Mouse (Mus musculus) v-Abl transformed pro-B cells (cell line): ENCODE data around the gene Cyp2d26.

ENCODE experiments used
- in situ Hi-C, 2 experiments: fragments of 400-800 bp; cut with MboI; formaldehyde crosslinking; loops; one replicate each; pipeline ENCODE4 v1.15.1; 2025; ENCODE audit not compliant: unreplicated experiment in 2 of 2

The Cyp2d26 gene

DNA sequence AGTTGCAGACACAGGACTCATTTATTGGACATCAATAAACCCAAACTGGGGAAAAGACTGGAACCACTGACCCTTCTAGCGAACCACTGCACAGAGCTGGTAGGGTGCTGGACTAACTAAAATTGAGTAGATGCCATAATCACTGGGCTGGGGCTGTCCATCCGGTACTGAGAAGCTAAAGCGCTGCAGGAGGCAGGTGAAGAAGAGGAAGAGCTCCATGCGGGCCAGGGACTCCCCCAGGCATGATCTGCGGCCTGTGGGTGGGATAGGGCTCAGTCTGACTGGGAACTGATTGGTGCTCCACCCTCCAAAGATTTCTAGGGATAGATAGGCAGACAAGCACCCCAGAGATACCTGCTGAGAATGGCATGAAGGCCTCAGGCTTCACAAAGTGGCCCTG lies 16.2 kb downstream of the Cyp2d26 start:
- in situ Hi-C loops, result loop anchor here in 1 of 2 experiments (25.0 kb wide), 1 partner anchor 491 kb away; the partner anchor contains the start of gene Wbp2nl

- in situ Hi-C loops, result no loop called here
These were observed 28.2 kb downstream of the Cyp2d26 start for GRCm38 (mm10) chr15:82765943-82766342.

- in situ Hi-C loops, result no loop called here
These were observed 29.2 kb downstream of the Cyp2d26 start for GRCm38 (mm10) chr15:82764881-82765280.

DNA sequence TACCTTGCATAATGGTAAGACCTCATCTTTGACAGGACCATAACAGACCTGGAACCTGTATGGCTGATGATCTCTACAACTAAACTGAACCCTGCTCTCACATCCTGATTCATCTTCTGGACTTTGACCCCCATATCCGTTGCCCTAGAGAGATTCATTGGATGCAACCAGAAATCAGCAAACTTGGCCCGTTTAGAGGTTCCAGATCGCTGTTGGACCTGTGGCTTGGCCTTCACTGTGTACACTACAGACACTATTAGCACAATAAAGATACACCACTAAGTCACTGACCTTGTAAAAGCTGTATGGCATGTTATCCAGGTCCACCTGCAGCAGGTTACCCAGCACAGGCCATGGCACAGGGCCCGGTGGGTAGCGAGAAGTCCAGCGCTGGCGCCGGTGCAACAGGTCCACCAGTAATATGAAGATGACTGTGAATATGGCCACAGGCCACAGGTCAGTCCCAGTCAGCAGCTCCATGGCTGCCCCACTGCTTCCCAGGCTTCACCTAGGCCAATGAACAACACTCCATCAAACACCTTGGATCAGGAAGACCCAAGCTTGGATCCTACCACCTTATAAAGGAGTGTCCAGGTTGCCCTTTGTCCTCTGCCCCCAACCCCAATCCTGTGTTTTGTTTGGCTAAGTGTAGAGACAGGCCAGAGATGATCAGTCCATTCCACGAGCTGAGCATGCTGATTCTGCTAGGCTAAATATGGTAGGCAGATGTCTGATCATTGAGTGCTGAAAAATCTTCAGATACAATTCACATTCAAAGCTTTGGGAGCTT lies 30.3 kb downstream of the Cyp2d26 start, which contains the start of gene Cyp2d40:
Gene Cyp2d40 (minus strand): TSS at position 553 of the 790 bp plus-strand sequence.
- in situ Hi-C loops, result no loop called here

GRCm38 (mm10) chr15:82748141-82748540 lies 46.0 kb downstream of the Cyp2d26 start:
- in situ Hi-C loops, result no loop called here

DNA sequence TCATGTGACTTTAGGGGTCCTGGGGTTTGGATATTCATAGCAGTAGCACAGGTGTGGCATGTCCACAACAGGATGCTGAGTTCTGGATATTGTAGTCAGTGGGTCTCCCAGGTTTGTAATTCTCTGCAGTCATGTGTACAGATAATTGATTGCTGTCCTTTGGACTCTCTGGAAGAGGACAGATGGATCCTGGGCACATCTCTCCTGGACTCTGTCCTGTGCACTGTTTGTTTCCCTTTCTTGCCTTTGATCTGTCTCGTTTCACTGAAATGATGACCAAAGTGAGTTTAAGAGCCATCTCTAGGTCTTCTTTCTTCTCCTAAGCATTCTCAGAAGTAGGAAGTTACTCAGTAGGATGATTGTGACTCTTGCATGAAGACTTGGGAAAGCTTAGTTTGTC lies 46.6 kb downstream of the Cyp2d26 start:
- in situ Hi-C loops, result no loop called here
